Mouse (Mus musculus) midbrain, embryonic 15.5 days (tissue): ENCODE results near the gene Tmem131. TPM values are rescaled to one million over a fixed set of nuclear protein-coding genes. Genes with fewer than 3 reads are reported as not detected.

Experiments
- ATAC-seq: fragments of 200-750 bp; cut with Nextera tagmentation; replicated peaks from 2 replicates; pipeline ENCODE4 v1.8.0; 2017; ENCODE audit warnings: moderate TSS enrichment
- H3K27ac ChIP-seq: fragments of 300-500 bp; sonication (generic); 2 replicates; pipeline ENCODE4 v1.5.1; 2015; ENCODE audit warnings: mild to moderate bottlenecking, inconsistent platforms
- H3K27me3 ChIP-seq: fragments of 300-500 bp; sonication (generic); replicated peaks from 2 replicates; pipeline ENCODE4 v1.6.1; 2015; ENCODE audit warnings: inconsistent platforms
- H3K36me3 ChIP-seq: fragments of 300-500 bp; sonication (generic); replicated peaks from 2 replicates; pipeline ENCODE4 v1.6.1; 2015; ENCODE audit warnings: inconsistent platforms
- H3K4me1 ChIP-seq: fragments of 300-500 bp; sonication (generic); 2 replicates; pipeline ENCODE4 v1.6.1; 2015; ENCODE audit warnings: inconsistent platforms
- H3K4me2 ChIP-seq: fragments of 300-500 bp; sonication (generic); 2 replicates; pipeline ENCODE4 v1.6.1; 2015; ENCODE audit warnings: inconsistent platforms, mild to moderate bottlenecking, moderate library complexity
- H3K4me3 ChIP-seq: fragments of 300-500 bp; sonication (generic); 2 replicates; pipeline ENCODE4 v1.5.1; 2015; ENCODE audit warnings: mild to moderate bottlenecking, inconsistent platforms
- H3K9ac ChIP-seq: fragments of 300-500 bp; sonication (generic); 2 replicates; pipeline ENCODE4 v1.6.1; 2015; ENCODE audit warnings: mild to moderate bottlenecking, inconsistent platforms
- H3K9me3 ChIP-seq: fragments of 300-500 bp; sonication (generic); 2 replicates; pipeline ENCODE4 v1.6.1; 2016; ENCODE audit warnings: inconsistent platforms
- WGBS: fragments of 180-500 bp; shearing (Covaris S2); methylation state at CpG from one replicate; pipeline ENCODE4 v1.1.7; 2015; ENCODE audit warnings: mixed read lengths; 5-methylcytosine and 5-hydroxymethylcytosine counted together
- polyA plus RNA-seq: library from polyadenylated mRNA; unstranded; fragments of >200 nt; fragmentation: Nextera tagmentation; extraction: Ambion mirVana; gene quantifications from 2 replicates; pipeline ENCODE4 v1.2.1, GENCODE M21; 2015

The Tmem131 gene
- polyA plus RNA-seq, 1 experiment from 2014 or later: 14.8 TPM

- 19% methylated on average over 1 of the region's 1 CpGs for WGBS
- no peak overlapping the region for H3K9ac ChIP-seq
- no peaks in the 10 kb centered on the region for H3K27me3 ChIP-seq
- ATAC-seq: no peak
- peaks cover 14% of the 10 kb centered on the region for H3K4me1 ChIP-seq
- no peaks in the 10 kb centered on the region for H3K9me3 ChIP-seq
- H3K27ac ChIP-seq: peak overlapping the region; percentile 39
- H3K4me3 ChIP-seq: no peak overlapping the region
- no peaks in the 10 kb centered on the region for H3K36me3 ChIP-seq
- no peak overlapping the region for H3K4me2 ChIP-seq
Observed at GRCm38 (mm10) chr1:36860876-36861275, 82.6 kb downstream of the Tmem131 start.

- Histone ChIP-seq H3K36me3 (no peaks in the 10 kb centered on the region), H3K9ac (no peak overlapping the region), H3K9me3 (no peaks in the 10 kb centered on the region), H3K27me3 (no peaks in the 10 kb centered on the region), H3K4me2 (no peak overlapping the region), H3K4me1 (peaks cover 14% of the 10 kb centered on the region), H3K4me3 (no peak overlapping the region), H3K27ac (peak overlapping the region; percentile 39)
- WGBS: 63% methylated on average over 4 of the region's 4 CpGs
- no peak for ATAC-seq
Observed at GRCm38 (mm10) chr1:36860431-36860849, 83.0 kb downstream of the Tmem131 start.

GRCm38 (mm10) chr1:36857081-36857480 is 86.4 kb downstream of the Tmem131 start:
- no peaks in the 10 kb centered on the region for H3K27me3 ChIP-seq
- H3K27ac ChIP-seq: no peak overlapping the region
- H3K9me3 ChIP-seq: no peaks in the 10 kb centered on the region
- 95% methylated on average over 6 of the region's 6 CpGs for WGBS
- H3K9ac ChIP-seq: no peak overlapping the region
- no peaks in the 10 kb centered on the region for H3K36me3 ChIP-seq
- no peak overlapping the region for H3K4me2 ChIP-seq
- 0 out of 2 replicates have a peak, but pooled peaks have one; percentile 24 for ATAC-seq
- peaks cover 14% of the 10 kb centered on the region for H3K4me1 ChIP-seq
- no peak overlapping the region for H3K4me3 ChIP-seq

- no peaks in the 10 kb centered on the region for H3K27me3 ChIP-seq
- WGBS: 89% methylated on average over 10 of the region's 10 CpGs
- ATAC-seq: no peak
Observed at GRCm38 (mm10) chr1:36854198-36854765, 89.2 kb downstream of the Tmem131 start.

GRCm38 (mm10) chr1:36852085-36852484 is 91.4 kb downstream of the Tmem131 start:
- H3K4me1 ChIP-seq: no peaks in the 10 kb centered on the region
- H3K36me3 ChIP-seq: no peaks in the 10 kb centered on the region
- H3K9me3 ChIP-seq: no peaks in the 10 kb centered on the region
- ATAC-seq: no peak
- H3K4me2 ChIP-seq: no peak overlapping the region
- H3K27ac ChIP-seq: no peak overlapping the region
- WGBS: 78% methylated on average over 6 of the region's 6 CpGs
- H3K9ac ChIP-seq: no peak overlapping the region
- H3K4me3 ChIP-seq: no peak overlapping the region
- H3K27me3 ChIP-seq: no peaks in the 10 kb centered on the region

More at GRCm38 (mm10) chr1:36854198-36854765, 89.2 kb downstream of the Tmem131 start:
- Histone ChIP-seq H3K36me3 (no peaks in the 10 kb centered on the region), H3K9ac (no peak overlapping the region), H3K4me1 (no peaks in the 10 kb centered on the region), H3K4me2 (no peak overlapping the region), H3K27ac (no peak overlapping the region), H3K4me3 (no peak overlapping the region), H3K9me3 (no peaks in the 10 kb centered on the region)

- Histone ChIP-seq H3K4me3 (no peak overlapping the region), H3K9ac (no peak overlapping the region), H3K4me2 (no peak overlapping the region), H3K27ac (no peak overlapping the region), H3K27me3 (no peaks in the 10 kb centered on the region), H3K9me3 (no peaks in the 10 kb centered on the region), H3K4me1 (no peaks in the 10 kb centered on the region), H3K36me3 (no peaks in the 10 kb centered on the region)
- 76% methylated on average over 4 of the region's 4 CpGs for WGBS
- no peak for ATAC-seq
Observed at GRCm38 (mm10) chr1:36851392-36851791, 92.1 kb downstream of the Tmem131 start.

- H3K4me2 ChIP-seq: no peak overlapping the region
- no peaks in the 10 kb centered on the region for H3K9me3 ChIP-seq
- no peak overlapping the region for H3K27ac ChIP-seq
- WGBS: 85% methylated on average over 1 of the region's 1 CpGs
- H3K27me3 ChIP-seq: no peaks in the 10 kb centered on the region
- no peak overlapping the region for H3K9ac ChIP-seq
- H3K4me1 ChIP-seq: no peaks in the 10 kb centered on the region
- H3K4me3 ChIP-seq: no peak overlapping the region
- no peaks in the 10 kb centered on the region for H3K36me3 ChIP-seq
- no peak for ATAC-seq
Observed at GRCm38 (mm10) chr1:36848036-36848435, 95.4 kb downstream of the Tmem131 start.

- Histone ChIP-seq H3K36me3 (no peaks in the 10 kb centered on the region), H3K9me3 (no peaks in the 10 kb centered on the region), H3K9ac (no peak overlapping the region), H3K4me2 (no peak overlapping the region), H3K4me3 (no peak overlapping the region), H3K4me1 (no peaks in the 10 kb centered on the region), H3K27ac (no peak overlapping the region), H3K27me3 (no peaks in the 10 kb centered on the region)
- ATAC-seq: no peak
- 90% methylated on average over 8 of the region's 8 CpGs for WGBS
Observed at GRCm38 (mm10) chr1:36847276-36847675, 96.2 kb downstream of the Tmem131 start.

GRCm38 (mm10) chr1:36845031-36845430 is 98.4 kb downstream of the Tmem131 start:
- Histone ChIP-seq H3K9me3 (no peaks in the 10 kb centered on the region), H3K27ac (no peak overlapping the region), H3K4me3 (no peak overlapping the region), H3K27me3 (no peaks in the 10 kb centered on the region), H3K4me2 (no peak overlapping the region), H3K4me1 (no peaks in the 10 kb centered on the region), H3K9ac (no peak overlapping the region), H3K36me3 (no peaks in the 10 kb centered on the region)
- no peak for ATAC-seq
- 44% methylated on average over 5 of the region's 5 CpGs for WGBS

GRCm38 (mm10) chr1:36841806-36842205 is 101.7 kb downstream of the Tmem131 start:
- Histone ChIP-seq H3K27me3 (no peaks in the 10 kb centered on the region), H3K27ac (no peak overlapping the region), H3K4me1 (no peaks in the 10 kb centered on the region), H3K9ac (no peak overlapping the region), H3K9me3 (no peaks in the 10 kb centered on the region), H3K4me2 (no peak overlapping the region), H3K4me3 (no peak overlapping the region), H3K36me3 (no peaks in the 10 kb centered on the region)
- ATAC-seq: no peak
- 36% methylated on average over 1 of the region's 1 CpGs for WGBS

- 85% methylated on average over 2 of the region's 2 CpGs for WGBS
- H3K4me2 ChIP-seq: no peak overlapping the region
- H3K9ac ChIP-seq: no peak overlapping the region
- no peaks in the 10 kb centered on the region for H3K36me3 ChIP-seq
- no peaks in the 10 kb centered on the region for H3K27me3 ChIP-seq
- no peaks in the 10 kb centered on the region for H3K9me3 ChIP-seq
- ATAC-seq: no peak
- H3K27ac ChIP-seq: no peak overlapping the region
- no peak overlapping the region for H3K4me3 ChIP-seq
- no peaks in the 10 kb centered on the region for H3K4me1 ChIP-seq
Observed at GRCm38 (mm10) chr1:36840959-36841358, 102.5 kb downstream of the Tmem131 start.

- no peak overlapping the region for H3K4me3 ChIP-seq
- H3K9me3 ChIP-seq: no peaks in the 10 kb centered on the region
- H3K4me2 ChIP-seq: no peak overlapping the region
- H3K27ac ChIP-seq: no peak overlapping the region
- no peaks in the 10 kb centered on the region for H3K4me1 ChIP-seq
- ATAC-seq: no peak
- no peak overlapping the region for H3K9ac ChIP-seq
- H3K27me3 ChIP-seq: no peaks in the 10 kb centered on the region
- H3K36me3 ChIP-seq: no peaks in the 10 kb centered on the region
- 90% methylated on average over 3 of the region's 3 CpGs for WGBS
Observed at GRCm38 (mm10) chr1:36839858-36840257, 103.6 kb downstream of the Tmem131 start.

GRCm38 (mm10) chr1:36836274-36836954 is 107.1 kb downstream of the Tmem131 start:
- Histone ChIP-seq H3K27me3 (no peaks in the 10 kb centered on the region), H3K9me3 (no peaks in the 10 kb centered on the region), H3K9ac (no peak overlapping the region), H3K27ac (no peak overlapping the region), H3K4me1 (no peaks in the 10 kb centered on the region), H3K4me3 (no peak overlapping the region), H3K4me2 (no peak overlapping the region), H3K36me3 (peaks cover 17% of the 10 kb centered on the region)
- 70% methylated on average over 12 of the region's 12 CpGs for WGBS
- ATAC-seq: no peak
